Mouse (Mus musculus): Measurements from ENCODE around the gene Art3.

- TF ChIP-seq GATA1 (IDR thresholded peaks at IDR 0.05; ENCODE audit: borderline replicate concordance, low read length) (no peak), FLI1 (IDR thresholded peaks at IDR 0.05; ENCODE audit: low read length) (no peak)
Observed at GRCm38 (mm10) chr5:92398153-92398552, 66.5 kb downstream of the Art3 start.
